Mouse (Mus musculus): Measurements from ENCODE around the gene Gm10320. TPM values are rescaled to one million over a fixed set of nuclear protein-coding genes. Genes with fewer than 3 reads are reported as not detected.

Gene Gm10320
- total RNA-seq, 2 experiments from 2014 or later = not detected

- intact Hi-C loops (cut with DNase I) = no loop called here
- peak; percentile 58 for DNase-seq
Measured at GRCm38 (mm10) chr13:98473034-98473433, 18.8 kb downstream of the Gm10320 start.

GRCm38 (mm10) chr13:98471756-98472155 lies 20.0 kb downstream of the Gm10320 start:
- DNase-seq = no peak
- intact Hi-C loops (cut with DNase I) = no loop called here

- DNase-seq = no peak
- intact Hi-C loops (cut with DNase I) = no loop called here
Measured at GRCm38 (mm10) chr13:98470321-98470720, 21.5 kb downstream of the Gm10320 start.

DNA sequence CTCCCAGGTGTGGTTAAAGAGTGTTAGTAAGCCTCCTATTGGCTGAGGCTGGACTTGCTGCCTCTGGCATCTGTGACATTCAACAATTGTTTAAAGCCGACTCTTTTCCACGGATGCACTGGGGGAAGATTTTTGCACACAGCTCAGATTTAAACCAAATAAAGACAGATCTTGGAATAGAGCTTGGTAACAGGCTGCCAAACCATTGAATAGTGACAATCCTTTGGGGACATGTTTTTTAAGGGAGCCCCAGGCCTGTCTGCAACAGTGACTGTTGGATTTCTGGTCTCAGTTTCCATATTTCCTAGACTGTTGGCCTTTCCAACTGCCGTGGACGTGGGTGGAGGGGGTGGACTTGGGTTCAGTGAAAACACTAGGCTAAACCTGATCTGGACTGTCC lies 21.9 kb downstream of the Gm10320 start:
- intact Hi-C loops (cut with DNase I) = no loop called here
- DNase-seq = peak in 1 of 2 experiments; percentile 21

DNA sequence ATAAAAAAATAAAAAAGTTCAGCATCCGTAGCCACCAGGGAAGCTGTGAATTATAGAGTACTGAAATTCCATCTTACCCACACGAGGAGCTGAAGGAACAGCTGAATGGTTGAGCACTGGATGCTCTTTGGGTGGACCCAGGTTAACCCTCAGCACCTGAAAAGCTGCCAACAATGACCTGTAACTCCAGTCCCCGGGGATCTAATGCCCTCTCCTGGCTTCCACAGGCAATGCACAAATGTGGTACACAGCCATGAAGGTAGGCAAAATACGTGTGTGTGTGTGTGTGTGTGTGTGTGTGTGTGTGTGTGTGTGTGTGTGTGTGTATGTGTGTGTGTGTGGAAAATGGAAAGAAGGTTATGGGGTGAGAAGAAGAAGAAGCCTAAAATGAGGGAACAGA lies 30.3 kb downstream of the Gm10320 start:
- DNase-seq = no peak
- intact Hi-C loops (cut with DNase I) = no loop called here

DNA sequence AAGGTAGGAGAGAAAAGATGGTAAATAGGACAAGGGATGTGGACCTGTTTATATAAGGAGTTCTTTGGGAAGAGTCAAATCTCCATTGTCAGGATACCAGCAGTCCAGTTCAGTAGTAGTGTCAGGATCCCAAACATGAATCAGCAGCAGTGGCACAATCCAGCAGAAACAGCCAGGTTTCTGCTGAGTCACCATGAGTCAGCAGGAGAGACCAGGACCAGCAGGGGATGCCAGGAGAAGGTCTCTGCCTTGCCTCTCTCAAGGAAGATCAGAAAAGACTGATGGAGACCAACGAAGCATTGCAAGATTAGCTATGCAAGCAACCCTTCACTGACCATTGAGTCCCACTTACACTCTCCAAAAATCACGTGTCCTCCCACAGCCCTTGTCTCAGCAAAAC lies 35.4 kb downstream of the Gm10320 start:
- DNase-seq = no peak
- intact Hi-C loops (cut with DNase I) = no loop called here

GRCm38 (mm10) chr13:98455646-98456045 lies 36.2 kb downstream of the Gm10320 start:
- intact Hi-C loops (cut with DNase I) = no loop called here
- no peak for DNase-seq

GRCm38 (mm10) chr13:98454224-98454967 lies 37.4 kb downstream of the Gm10320 start:
- no peak for DNase-seq
- intact Hi-C loops (cut with DNase I) = no loop called here

GRCm38 (mm10) chr13:98453146-98453545 lies 38.7 kb downstream of the Gm10320 start:
- no peak for DNase-seq
- intact Hi-C loops (cut with DNase I) = no loop called here

DNA sequence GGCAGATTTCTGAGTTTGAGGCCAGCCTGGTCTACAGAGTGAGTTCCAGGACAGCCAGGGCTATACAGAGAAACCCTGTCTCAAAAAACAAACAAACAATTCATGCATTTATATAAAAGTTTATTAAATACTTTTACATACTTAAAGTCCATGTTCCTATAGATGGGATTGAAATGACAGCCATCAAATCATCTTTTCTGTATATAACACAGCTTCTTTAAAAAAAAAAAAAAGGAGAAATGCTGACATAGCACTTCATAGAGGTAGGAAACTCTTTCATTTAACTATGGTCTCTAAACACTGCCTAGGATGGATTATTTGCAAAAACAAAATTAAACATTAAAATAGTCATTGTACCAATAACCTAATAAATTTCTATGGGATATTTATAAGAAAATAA lies 43.1 kb downstream of the Gm10320 start:
- intact Hi-C loops (cut with DNase I) = no loop called here
- DNase-seq = no peak

DNA sequence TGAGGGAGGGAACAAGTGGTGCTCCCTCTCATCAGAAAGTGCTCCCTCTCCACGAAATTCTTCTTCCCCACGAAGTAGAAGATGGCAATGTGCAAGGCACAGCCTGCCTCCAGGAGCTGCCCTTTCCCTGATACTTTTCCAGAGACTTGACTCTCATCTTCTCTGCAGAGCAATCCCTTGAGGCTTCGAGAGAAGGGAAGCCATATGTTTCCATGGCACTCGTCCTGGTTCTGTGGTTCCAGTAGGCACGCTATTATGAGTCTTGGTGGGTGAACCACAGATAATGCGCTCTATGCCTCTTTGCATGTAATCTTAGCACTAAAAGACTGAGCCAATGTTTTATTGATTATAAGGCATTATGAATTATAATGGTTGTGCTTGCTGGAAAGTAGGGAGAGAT lies 44.1 kb downstream of the Gm10320 start:
- no peak for DNase-seq
- intact Hi-C loops (cut with DNase I) = no loop called here

- DNase-seq = no peak
- intact Hi-C loops (cut with DNase I) = no loop called here
Measured at GRCm38 (mm10) chr13:98445391-98446125, 46.2 kb downstream of the Gm10320 start.

GRCm38 (mm10) chr13:98441001-98441400 lies 50.8 kb downstream of the Gm10320 start:
- intact Hi-C loops (cut with DNase I) = no loop called here
- no peak for DNase-seq

DNA sequence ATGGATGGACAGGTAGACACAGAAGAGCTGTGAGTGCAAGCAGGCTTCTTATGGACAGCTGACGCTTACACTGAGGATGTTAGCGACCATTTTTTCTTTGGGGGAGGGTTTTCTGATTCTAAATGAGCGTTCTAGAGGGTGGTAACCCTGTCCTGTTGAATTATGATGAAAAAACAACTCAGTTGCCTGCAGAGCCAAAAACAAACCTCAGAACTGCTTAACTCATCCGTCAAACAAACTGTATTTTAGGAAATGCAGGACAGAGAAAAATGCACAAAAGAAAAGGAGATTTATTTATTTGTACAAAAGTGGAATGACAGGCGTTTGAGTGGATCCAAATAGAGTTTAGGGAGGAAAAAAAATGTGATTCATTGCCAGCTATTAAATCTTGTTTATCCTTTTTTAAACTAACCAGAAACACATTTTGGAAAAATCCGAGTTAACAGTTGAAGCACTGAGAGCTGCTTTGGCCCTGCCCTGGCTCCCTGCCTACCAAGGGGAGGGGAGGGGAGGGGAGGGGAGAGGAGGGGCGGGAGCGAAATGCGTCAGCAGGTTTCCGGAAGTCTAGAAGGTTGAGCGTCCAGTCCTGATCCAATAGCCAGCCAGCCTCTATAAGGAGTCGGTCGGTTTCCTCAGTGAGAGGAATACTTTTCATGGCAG lies 51.4 kb downstream of the Gm10320 start:
- intact Hi-C loops (cut with DNase I) = no loop called here
- peak; percentile 4 to 10 for DNase-seq

Other genes with a start within 250 kb of the Gm10320 start
- gene Utp15, start 229.0 kb downstream of the Gm10320 start, total RNA-seq (2021) = 1 to 10 TPM; 7.7 to 8.3 TPM
- 10 to 100 TPM; 23.5 to 23.7 TPM for gene Ankra2, start 228.9 kb downstream of the Gm10320 start, total RNA-seq (2021)
- gene Gm21976, start 212.1 kb downstream of the Gm10320 start, total RNA-seq (2021) = not detected
- 100 to 1,000 TPM; 260 to 270 TPM for gene Btf3, start 175.0 kb downstream of the Gm10320 start, total RNA-seq (2021)
- under 1 TPM; 0.17 to 0.25 TPM for gene Foxd1, start 137.8 kb downstream of the Gm10320 start, total RNA-seq (2021)
- gene Tmem174, start 145.4 kb upstream of the Gm10320 start, total RNA-seq (2021) = not detected
- gene Tmem171, start 202.8 kb upstream of the Gm10320 start, total RNA-seq (2021) = 10 to 100 TPM in 1 of 2 experiments, 1 to 10 TPM in 1; 9.6 to 12.0 TPM